Mouse (Mus musculus): Measurements from ENCODE around the gene Hdac4. TPM values are rescaled to one million over a fixed set of nuclear protein-coding genes. Genes with fewer than 3 reads are reported as not detected.
A peak's percentile ranks its signal among the peaks of the same experiment; 100 is the strongest.

The Hdac4 gene
- total RNA-seq, 1 experiment from 2014 or later, result 137 TPM

- no peak for DNase-seq
Observed at GRCm38 (mm10) chr1:92129751-92130150, 65.7 kb downstream of the Hdac4 start.

- no peak for DNase-seq
Observed at GRCm38 (mm10) chr1:92127785-92128184, 67.7 kb downstream of the Hdac4 start.

GRCm38 (mm10) chr1:92127366-92127765 is 68.1 kb downstream of the Hdac4 start:
- DNase-seq, result no peak

- no peak for DNase-seq
Observed at GRCm38 (mm10) chr1:92124497-92125201, 70.8 kb downstream of the Hdac4 start.

GRCm38 (mm10) chr1:92119303-92119702 is 76.2 kb downstream of the Hdac4 start:
- DNase-seq, result peak; percentile 37

- no peak for DNase-seq
Observed at GRCm38 (mm10) chr1:92117597-92117996, 77.9 kb downstream of the Hdac4 start.

GRCm38 (mm10) chr1:92116169-92116568 is 79.3 kb downstream of the Hdac4 start:
- no peak for DNase-seq

GRCm38 (mm10) chr1:92114091-92114490 is 81.4 kb downstream of the Hdac4 start:
- no peak for DNase-seq

- DNase-seq, result no peak
Observed at GRCm38 (mm10) chr1:92113243-92114009, 82.1 kb downstream of the Hdac4 start.

GRCm38 (mm10) chr1:92112591-92112990 is 82.9 kb downstream of the Hdac4 start:
- no peak for DNase-seq

GRCm38 (mm10) chr1:92111551-92111950 is 83.9 kb downstream of the Hdac4 start:
- DNase-seq, result no peak

GRCm38 (mm10) chr1:92111026-92111425 is 84.5 kb downstream of the Hdac4 start:
- no peak for DNase-seq

GRCm38 (mm10) chr1:92109221-92109620 is 86.3 kb downstream of the Hdac4 start:
- no peak for DNase-seq

- no peak for DNase-seq
Observed at GRCm38 (mm10) chr1:92108556-92108955, 86.9 kb downstream of the Hdac4 start.

- DNase-seq, result no peak
Observed at GRCm38 (mm10) chr1:92107996-92108395, 87.5 kb downstream of the Hdac4 start.

GRCm38 (mm10) chr1:92107521-92107920 is 88.0 kb downstream of the Hdac4 start:
- no peak for DNase-seq

- DNase-seq, result no peak
Observed at GRCm38 (mm10) chr1:92106486-92107160, 88.9 kb downstream of the Hdac4 start.

- DNase-seq, result no peak
Observed at GRCm38 (mm10) chr1:92104718-92105117, 90.8 kb downstream of the Hdac4 start.

- no peak for DNase-seq
Observed at GRCm38 (mm10) chr1:92103971-92104370, 91.5 kb downstream of the Hdac4 start.

GRCm38 (mm10) chr1:92103377-92103776 is 92.1 kb downstream of the Hdac4 start:
- DNase-seq, result no peak

GRCm38 (mm10) chr1:92102825-92103224 is 92.7 kb downstream of the Hdac4 start:
- no peak for DNase-seq

- peak; percentile 31 for DNase-seq
Observed at GRCm38 (mm10) chr1:92100371-92100891, 95.1 kb downstream of the Hdac4 start.

- DNase-seq, result no peak
Observed at GRCm38 (mm10) chr1:92099964-92100363, 95.5 kb downstream of the Hdac4 start.

Data from adrenal gland, postnatal 25 days (tissue).